Mouse (Mus musculus): ENCODE measurements around the gene Nfat5. TPM values are rescaled to one million over a fixed set of nuclear protein-coding genes. Genes with fewer than 3 reads are reported as not detected.

The Nfat5 gene
- polyA plus RNA-seq, 1 experiment, result 21.4 TPM

- H3K27me3 ChIP-seq (ENCODE audit: control insufficient read depth, insufficient read depth, low read length), result no peaks in the 10 kb centered on the region
- TF ChIP-seq CTCF (IDR thresholded peaks at IDR 0.05; ENCODE audit: control insufficient read depth, insufficient read depth, insufficient replicate concordance, low read depth, low read length) (no peak), POLR2A (IDR thresholded peaks at IDR 0.05; ENCODE audit: control insufficient read depth, low read depth, low read length) (no peak)
Measured at GRCm38 (mm10) chr8:107269617-107270139, 23.6 kb upstream of the Nfat5 start.

DNA sequence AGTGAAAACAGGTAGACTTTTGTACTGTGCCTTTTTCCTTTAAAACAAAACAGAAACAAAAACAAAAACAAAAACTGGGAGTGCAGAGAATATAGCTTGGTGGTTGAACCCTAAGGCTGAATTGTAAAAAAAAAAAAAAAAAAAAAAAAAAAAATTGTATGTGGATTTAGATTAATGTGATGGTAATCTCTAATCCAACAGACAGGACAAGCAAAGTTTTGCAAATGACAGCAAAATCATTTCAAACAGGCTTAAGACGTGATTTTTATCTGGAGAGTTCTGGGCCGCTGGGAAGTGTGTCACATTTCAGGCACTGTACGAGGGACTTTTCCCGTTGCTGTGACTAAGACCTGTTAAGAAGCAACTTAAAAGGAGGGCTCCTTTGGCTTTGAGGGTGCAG is 23.0 kb upstream of the Nfat5 start:
- Histone ChIP-seq H3K27ac (ENCODE audit: control insufficient read depth, insufficient read depth, low read depth, low read length) (no peak overlapping the region), H3K4me3 (ENCODE audit: control insufficient read depth, low read depth, low read length) (no peak overlapping the region), H3K27me3 (ENCODE audit: control insufficient read depth, insufficient read depth, low read length) (no peaks in the 10 kb centered on the region), H3K4me1 (ENCODE audit: control insufficient read depth, insufficient read depth, low read length) (no peaks in the 10 kb centered on the region), H3K36me3 (ENCODE audit: control insufficient read depth, insufficient read depth, low read length) (no peaks in the 10 kb centered on the region)
- TF ChIP-seq POLR2A (IDR thresholded peaks at IDR 0.05; ENCODE audit: control insufficient read depth, low read depth, low read length) (no peak), CTCF (IDR thresholded peaks at IDR 0.05; ENCODE audit: control insufficient read depth, insufficient read depth, insufficient replicate concordance, low read depth, low read length) (no peak)

More at GRCm38 (mm10) chr8:107269617-107270139, 23.6 kb upstream of the Nfat5 start:
- Histone ChIP-seq H3K36me3 (ENCODE audit: control insufficient read depth, insufficient read depth, low read length) (no peaks in the 10 kb centered on the region), H3K4me1 (ENCODE audit: control insufficient read depth, insufficient read depth, low read length) (no peaks in the 10 kb centered on the region), H3K4me3 (ENCODE audit: control insufficient read depth, low read depth, low read length) (no peak overlapping the region), H3K27ac (ENCODE audit: control insufficient read depth, insufficient read depth, low read depth, low read length) (no peak overlapping the region)

DNA sequence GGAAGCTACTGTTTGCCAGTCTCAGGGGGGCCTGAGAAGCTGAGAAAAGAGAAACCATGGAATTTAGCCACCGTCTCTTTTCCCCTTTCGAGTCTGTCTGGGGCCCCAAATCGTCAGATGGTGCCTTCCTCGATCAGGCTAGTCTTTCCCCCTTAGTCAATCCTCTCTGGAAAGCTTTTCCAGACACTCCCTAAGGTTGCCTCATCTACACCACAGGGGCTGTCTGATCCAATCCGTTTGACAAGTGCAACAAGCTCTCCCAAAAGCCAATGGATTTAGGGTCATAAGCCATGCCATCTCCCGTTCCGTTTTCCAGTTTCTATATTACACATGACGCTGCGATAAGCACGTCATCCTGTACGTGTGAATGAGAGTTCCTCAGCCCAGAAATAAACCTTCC is 22.5 kb upstream of the Nfat5 start:
- H3K27me3 ChIP-seq (ENCODE audit: control insufficient read depth, insufficient read depth, low read length), result no peaks in the 10 kb centered on the region
- no peak for TF ChIP-seq POLR2A (IDR thresholded peaks at IDR 0.05; ENCODE audit: control insufficient read depth, low read depth, low read length)
- no peak for TF ChIP-seq CTCF (IDR thresholded peaks at IDR 0.05; ENCODE audit: control insufficient read depth, insufficient read depth, insufficient replicate concordance, low read depth, low read length)
- no peaks in the 10 kb centered on the region for H3K4me1 ChIP-seq (ENCODE audit: control insufficient read depth, insufficient read depth, low read length)
- no peak overlapping the region for H3K27ac ChIP-seq (ENCODE audit: control insufficient read depth, insufficient read depth, low read depth, low read length)
- no peaks in the 10 kb centered on the region for H3K36me3 ChIP-seq (ENCODE audit: control insufficient read depth, insufficient read depth, low read length)
- H3K4me3 ChIP-seq (ENCODE audit: control insufficient read depth, low read depth, low read length), result no peak overlapping the region

DNA sequence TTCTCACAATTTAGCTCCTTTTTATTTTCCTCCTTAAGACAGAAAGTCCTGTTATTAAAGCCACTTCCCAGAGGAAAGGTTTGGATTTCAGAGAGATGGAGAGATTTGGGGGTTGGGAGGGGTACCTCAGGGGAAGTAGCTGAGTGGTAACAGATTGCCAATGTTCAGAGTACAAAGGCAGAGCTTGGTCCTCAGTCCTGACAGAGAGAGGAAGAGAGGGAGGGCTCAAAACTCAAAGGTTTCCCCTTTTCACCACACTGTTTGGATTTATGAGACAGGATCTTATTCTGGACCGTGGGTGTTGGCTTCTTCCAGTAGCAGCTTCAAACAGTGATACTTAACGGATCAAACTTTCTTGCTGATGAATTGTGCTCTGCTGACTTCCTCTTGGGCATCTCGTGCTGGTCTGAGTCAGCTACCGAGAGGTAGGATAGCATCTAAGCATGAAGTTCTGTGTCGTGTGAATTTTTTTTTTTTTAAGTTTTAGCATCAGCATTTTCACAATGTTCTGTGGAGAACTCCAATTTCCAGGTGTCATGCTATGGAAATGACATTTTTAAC is 15.9 kb upstream of the Nfat5 start:
- H3K4me3 ChIP-seq (ENCODE audit: control insufficient read depth, low read depth, low read length), result no peak overlapping the region
- no peaks in the 10 kb centered on the region for H3K36me3 ChIP-seq (ENCODE audit: control insufficient read depth, insufficient read depth, low read length)
- H3K4me1 ChIP-seq (ENCODE audit: control insufficient read depth, insufficient read depth, low read length), result no peaks in the 10 kb centered on the region
- H3K27me3 ChIP-seq (ENCODE audit: control insufficient read depth, insufficient read depth, low read length), result no peaks in the 10 kb centered on the region
- H3K27ac ChIP-seq (ENCODE audit: control insufficient read depth, insufficient read depth, low read depth, low read length), result no peak overlapping the region
- TF ChIP-seq POLR2A (IDR thresholded peaks at IDR 0.05; ENCODE audit: control insufficient read depth, low read depth, low read length), result no peak

- no peaks in the 10 kb centered on the region for H3K4me1 ChIP-seq (ENCODE audit: control insufficient read depth, insufficient read depth, low read length)
- H3K27me3 ChIP-seq (ENCODE audit: control insufficient read depth, insufficient read depth, low read length), result no peaks in the 10 kb centered on the region
- H3K4me3 ChIP-seq (ENCODE audit: control insufficient read depth, low read depth, low read length), result no peak overlapping the region
- H3K27ac ChIP-seq (ENCODE audit: control insufficient read depth, insufficient read depth, low read depth, low read length), result no peak overlapping the region
- no peaks in the 10 kb centered on the region for H3K36me3 ChIP-seq (ENCODE audit: control insufficient read depth, insufficient read depth, low read length)
- TF ChIP-seq CTCF (IDR thresholded peaks at IDR 0.05; ENCODE audit: control insufficient read depth, insufficient read depth, insufficient replicate concordance, low read depth, low read length), result no peak
- no peak for TF ChIP-seq POLR2A (IDR thresholded peaks at IDR 0.05; ENCODE audit: control insufficient read depth, low read depth, low read length)
Measured at GRCm38 (mm10) chr8:107278571-107278970, 14.7 kb upstream of the Nfat5 start.

DNA sequence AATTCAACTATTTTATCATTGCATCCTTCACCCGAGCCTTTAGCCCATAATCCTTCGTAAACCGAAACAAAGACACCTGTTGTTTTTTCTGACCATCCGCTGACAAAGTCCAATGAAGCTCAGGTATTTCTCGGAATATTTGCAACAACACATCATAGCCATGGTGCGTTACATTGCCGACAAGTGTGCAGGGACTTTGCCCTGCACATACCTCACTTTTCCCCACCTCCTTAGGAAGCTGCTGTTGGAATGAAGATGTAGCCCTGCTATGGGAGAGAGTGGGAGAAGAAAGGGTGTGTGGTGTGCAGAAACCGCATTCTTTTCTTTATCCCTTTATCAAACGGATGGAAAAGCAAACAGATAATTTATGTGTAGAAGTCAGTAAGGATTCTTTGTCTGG is 6.6 kb upstream of the Nfat5 start:
- no peaks in the 10 kb centered on the region for H3K27me3 ChIP-seq (ENCODE audit: control insufficient read depth, insufficient read depth, low read length)
- TF ChIP-seq CTCF (IDR thresholded peaks at IDR 0.05; ENCODE audit: control insufficient read depth, insufficient read depth, insufficient replicate concordance, low read depth, low read length), result no peak
- TF ChIP-seq POLR2A (IDR thresholded peaks at IDR 0.05; ENCODE audit: control insufficient read depth, low read depth, low read length), result no peak
- no peak overlapping the region for H3K27ac ChIP-seq (ENCODE audit: control insufficient read depth, insufficient read depth, low read depth, low read length)
- H3K36me3 ChIP-seq (ENCODE audit: control insufficient read depth, insufficient read depth, low read length), result no peaks in the 10 kb centered on the region
- H3K4me1 ChIP-seq (ENCODE audit: control insufficient read depth, insufficient read depth, low read length), result no peaks in the 10 kb centered on the region
- H3K4me3 ChIP-seq (ENCODE audit: control insufficient read depth, low read depth, low read length), result no peak overlapping the region

GRCm38 (mm10) chr8:107287522-107287921 is 5.7 kb upstream of the Nfat5 start:
- Histone ChIP-seq H3K4me1 (ENCODE audit: control insufficient read depth, insufficient read depth, low read length) (peaks cover 1% of the 10 kb centered on the region; the same call in 1 of the 2 replicates), H3K27me3 (ENCODE audit: control insufficient read depth, insufficient read depth, low read length) (no peaks in the 10 kb centered on the region), H3K4me3 (ENCODE audit: control insufficient read depth, low read depth, low read length) (no peak overlapping the region), H3K36me3 (ENCODE audit: control insufficient read depth, insufficient read depth, low read length) (no peaks in the 10 kb centered on the region), H3K27ac (ENCODE audit: control insufficient read depth, insufficient read depth, low read depth, low read length) (no peak overlapping the region)
- TF ChIP-seq POLR2A (IDR thresholded peaks at IDR 0.05; ENCODE audit: control insufficient read depth, low read depth, low read length) (no peak), CTCF (IDR thresholded peaks at IDR 0.05; ENCODE audit: control insufficient read depth, insufficient read depth, insufficient replicate concordance, low read depth, low read length) (no peak)
